Mouse (Mus musculus) layer of hippocampus, adult 2 months (tissue): Measurements from ENCODE around the gene Gm17949. TPM values are rescaled to one million over a fixed set of nuclear protein-coding genes. Genes with fewer than 3 reads are reported as not detected.
"Not testable (repeated sequence)": the region's sequence is repeated elsewhere in the genome, so short reads cannot be mapped to it uniquely, and the experiment has no call there.

Source experiments
- DNase-seq, 2 experiments: peaks; one replicate each; pipeline ENCODE4 v3.0.0; 2022; ENCODE audit warnings: low spot score in 2 of 2
- H3K27ac ChIP-seq: fragments of 200-600 bp; 2 replicates; pipeline ENCODE4 v1.8.1; 2022
- H3K4me3 ChIP-seq: fragments of 200-600 bp; 2 replicates; pipeline ENCODE4 v1.8.1; 2022; ENCODE audit warnings: mild to moderate bottlenecking
- CTCF ChIP-seq: fragments of 200-600 bp; conservative IDR thresholded peaks from 2 replicates; pipeline ENCODE4 v1.8.1; 2022; ENCODE audit warnings: antibody characterized with exemption, mild to moderate bottlenecking, moderate library complexity
- total RNA-seq, 2 experiments: library from RNA; stranded (reverse); gene quantifications; 2 replicates each; pipeline ENCODE4 v1.2.3; 2021

Gm17949 gene
- total RNA-seq, 2 experiments from 2014 or later: 0.64 TPM; not detected in 1

- 0 out of 2 replicates have a peak, but pooled peaks have one; percentile 30 for TF ChIP-seq CTCF
- Histone ChIP-seq H3K27ac (peak overlapping the region; percentile 91), H3K4me3 (peak overlapping the region; percentile 60)
- peak; percentile 98 to 100 for DNase-seq
Measured at GRCm38 (mm10) chr17:57031661-57032420, 20.6 kb downstream of the Gm17949 start.

- DNase-seq: no peak
- H3K4me3 ChIP-seq: no peak overlapping the region
- peak overlapping the region; percentile 91; the same call in 1 of the 2 replicates for H3K27ac ChIP-seq
- no peak for TF ChIP-seq CTCF
Measured at GRCm38 (mm10) chr17:57032854-57033253, 21.6 kb downstream of the Gm17949 start.

DNA sequence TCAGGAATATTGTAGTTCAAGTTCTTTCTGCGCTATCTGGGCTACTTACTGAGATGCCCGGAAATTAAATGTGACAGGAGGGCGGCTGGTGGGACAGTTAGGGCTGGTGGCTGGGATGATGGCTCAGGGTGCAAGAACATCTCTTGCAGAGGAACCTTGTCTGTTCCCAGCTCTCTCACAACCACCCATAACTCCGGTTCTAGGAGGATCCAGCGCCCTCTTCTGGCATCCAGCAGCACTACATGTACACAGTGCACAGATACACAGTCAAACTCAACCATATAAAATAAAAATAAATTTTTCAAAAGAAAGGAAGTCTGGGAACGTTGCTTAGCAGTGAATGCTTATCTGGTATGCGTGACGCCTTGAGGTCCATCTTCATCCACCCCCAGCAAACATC, 27.7 kb downstream of the Gm17949 start:
- no peak overlapping the region for H3K4me3 ChIP-seq
- no peak overlapping the region for H3K27ac ChIP-seq
- peak; percentile 52 for TF ChIP-seq CTCF
- DNase-seq: no peak

GRCm38 (mm10) chr17:57041554-57041953, 30.3 kb downstream of the Gm17949 start, which contains the start of gene Slc25a41:
Gene Slc25a41, minus strand, starts transcription at chr17:57041654.
- TF ChIP-seq CTCF: no peak
- no peak for DNase-seq
- no peak within 1 kb of the TSS for H3K4me3 ChIP-seq
- H3K27ac ChIP-seq: no peak within 1 kb of the TSS

DNA sequence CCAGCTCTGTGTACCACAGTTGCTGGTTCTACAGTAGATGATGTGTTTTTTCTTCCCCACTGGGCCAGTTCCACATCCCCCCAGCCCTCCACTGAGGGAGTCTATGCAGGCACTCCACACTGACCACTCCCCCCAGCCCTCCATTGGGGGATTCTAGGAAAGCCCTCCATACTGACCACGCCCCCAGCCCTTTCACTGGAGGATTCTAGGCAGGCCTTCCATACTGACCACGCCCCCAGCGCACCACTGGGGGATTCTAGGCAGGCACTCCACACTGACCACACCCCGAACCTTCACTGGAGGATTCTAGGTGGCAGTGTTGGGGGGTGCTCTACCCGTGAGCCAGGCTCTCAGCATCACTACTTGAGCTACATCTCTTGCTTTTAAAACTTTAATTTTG, 36.1 kb downstream of the Gm17949 start:
- Histone ChIP-seq H3K27ac (no peak overlapping the region), H3K4me3 (no peak overlapping the region)
- no peak for DNase-seq
- TF ChIP-seq CTCF: no peak

GRCm38 (mm10) chr17:57048816-57049215, 37.5 kb downstream of the Gm17949 start:
- Histone ChIP-seq H3K4me3 (no peak overlapping the region), H3K27ac (no peak overlapping the region)
- no peak for DNase-seq
- no peak for TF ChIP-seq CTCF

GRCm38 (mm10) chr17:57051679-57052078, 40.4 kb downstream of the Gm17949 start:
- not testable (repeated sequence) for H3K27ac ChIP-seq, DNase-seq, H3K4me3 ChIP-seq
- TF ChIP-seq CTCF: peak; percentile 46

DNA sequence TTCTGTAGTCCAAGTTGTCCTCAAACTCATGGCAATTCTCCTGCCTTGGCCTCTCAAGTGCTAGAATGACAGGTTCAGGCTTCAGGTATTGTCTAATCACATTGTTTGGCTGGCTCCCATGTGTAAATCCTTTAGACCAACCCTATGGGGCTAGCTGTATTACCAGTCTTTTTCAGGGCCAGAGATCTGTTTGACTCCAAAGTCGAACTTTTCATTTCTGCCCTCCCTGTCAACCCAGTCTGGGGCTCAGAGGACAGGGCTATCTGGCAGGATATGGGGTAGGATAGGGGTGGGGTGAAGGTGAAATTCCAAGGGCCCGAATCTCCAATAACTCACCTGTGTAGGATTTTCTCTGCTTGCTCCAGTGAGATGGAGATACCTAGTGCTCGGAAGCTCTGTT, 45.0 kb downstream of the Gm17949 start:
- DNase-seq: no peak
- TF ChIP-seq CTCF: no peak
- H3K4me3 ChIP-seq: no peak overlapping the region
- no peak overlapping the region for H3K27ac ChIP-seq

DNA sequence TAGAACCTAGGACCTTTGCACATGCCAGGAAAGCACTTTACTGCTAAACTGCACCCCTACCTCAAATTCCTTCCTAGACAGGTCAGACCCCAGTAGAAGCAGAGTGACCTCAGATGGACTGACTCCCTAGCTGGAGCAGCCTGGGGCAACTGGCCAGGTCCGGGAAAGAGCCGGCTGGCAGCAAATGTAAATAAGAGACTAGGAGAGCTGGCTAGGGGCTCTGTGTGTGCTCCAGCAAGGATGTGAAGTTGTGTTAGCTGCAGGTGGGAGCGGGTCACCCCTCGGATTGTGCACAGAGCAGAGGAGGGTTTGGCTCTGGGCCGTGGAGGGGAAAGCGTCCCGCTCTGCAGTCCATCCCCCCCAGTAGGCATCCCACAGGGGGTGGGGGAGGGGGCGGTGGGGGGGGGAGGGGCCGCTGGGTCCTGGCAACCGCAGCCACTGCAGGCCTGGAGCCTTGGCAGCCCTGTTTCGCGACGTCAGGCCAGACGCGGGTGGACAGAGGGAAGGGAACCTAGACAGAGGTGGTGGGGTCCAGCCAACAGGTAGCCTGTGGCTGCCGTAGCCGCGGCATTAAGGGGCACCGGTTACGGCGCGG, 47.7 kb downstream of the Gm17949 start, which contains the start of gene Crb3:
TSS of gene Crb3 (plus strand) at position 215 of the 595 bp plus-strand sequence.
- H3K4me3 ChIP-seq: peak within 1 kb of the TSS; percentile 85
- peak within 1 kb of the TSS; percentile 97 for H3K27ac ChIP-seq
- peak in 1 of 2 experiments; percentile 34 for DNase-seq
- no peak for TF ChIP-seq CTCF

GRCm38 (mm10) chr17:57059486-57059977, 48.3 kb downstream of the Gm17949 start, which contains the start of gene Slc25a23:
Gene Slc25a23, minus strand, starts transcription at chr17:57059863.
- DNase-seq: peak; percentile 75 to 83
- Histone ChIP-seq H3K27ac (peak within 1 kb of the TSS; percentile 97), H3K4me3 (peak within 1 kb of the TSS; percentile 85)
- no peak for TF ChIP-seq CTCF

DNA sequence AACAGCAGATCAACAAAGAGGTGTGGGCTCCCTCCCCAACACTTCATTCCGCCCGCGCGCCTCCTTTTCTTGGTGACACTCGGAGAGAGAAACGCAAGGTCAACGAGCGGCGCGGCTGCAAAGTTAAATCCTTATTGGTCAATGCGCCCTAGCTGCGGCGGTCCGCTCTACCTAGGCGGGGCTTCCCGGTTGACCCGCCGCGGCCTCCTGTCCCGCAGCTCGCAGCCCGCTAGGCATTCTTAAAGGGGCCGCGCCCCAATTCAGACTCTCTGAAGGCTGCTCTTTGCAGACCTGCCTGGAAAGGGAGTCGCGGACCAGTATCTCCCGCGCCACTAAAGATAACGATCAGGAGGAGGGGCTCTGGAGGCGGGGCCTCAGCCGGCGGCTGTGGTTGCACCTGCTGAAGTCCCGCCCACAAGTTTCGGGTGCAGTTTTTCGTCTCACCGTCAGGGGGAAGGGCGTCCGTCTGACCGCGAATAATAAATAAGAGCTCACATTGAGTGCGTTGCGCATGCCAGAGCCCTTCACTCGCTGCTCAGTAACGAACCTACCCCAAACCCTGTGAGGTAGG, 49.0 kb downstream of the Gm17949 start:
- H3K27ac ChIP-seq: peak overlapping the region; percentile 97
- DNase-seq: peak; percentile 94 to 95
- peak overlapping the region; percentile 85 for H3K4me3 ChIP-seq
- peak; percentile 87 for TF ChIP-seq CTCF

- Histone ChIP-seq H3K4me3 (no peak overlapping the region; the same call in 1 of the 2 replicates), H3K27ac (peak overlapping the region; percentile 97; the same call in 1 of the 2 replicates)
- no peak for TF ChIP-seq CTCF
- no peak for DNase-seq
Measured at GRCm38 (mm10) chr17:57061069-57061468, 49.8 kb downstream of the Gm17949 start.

DNA sequence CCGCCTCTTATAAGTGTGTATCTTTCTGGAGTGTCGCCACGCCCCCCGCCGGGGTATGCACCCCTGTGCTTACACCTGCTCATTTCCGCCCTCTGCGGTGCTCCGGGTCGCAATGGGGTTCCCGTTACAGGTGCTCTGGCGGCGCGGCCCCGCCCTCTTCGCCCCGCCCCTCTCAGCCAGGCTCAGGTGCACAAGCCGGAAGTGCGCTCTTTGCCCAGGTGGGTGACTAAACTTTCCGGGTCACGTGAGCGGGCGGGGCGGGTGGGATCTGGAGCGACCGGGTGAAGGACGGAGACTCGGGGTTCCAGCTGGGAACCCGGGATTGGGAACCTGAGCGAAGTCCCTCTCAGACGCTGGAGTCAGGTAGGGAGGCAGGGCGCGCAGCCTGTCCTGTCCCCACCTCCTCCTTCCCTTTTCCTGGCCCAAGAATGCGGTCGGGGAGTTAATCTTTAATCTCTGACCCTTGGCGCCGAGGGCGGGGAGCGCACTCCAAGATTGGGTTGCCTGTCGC, 50.8 kb downstream of the Gm17949 start:
- DNase-seq: no peak
- no peak for TF ChIP-seq CTCF
- Histone ChIP-seq H3K4me3 (no peak overlapping the region), H3K27ac (no peak overlapping the region)
